Mouse (Mus musculus): ENCODE results near the gene Tcf3. TPM values are rescaled to one million over a fixed set of nuclear protein-coding genes. Genes with fewer than 3 reads are reported as not detected.

Tcf3 gene
- 61.1 and 64.8 TPM in 2 replicates for polyA plus RNA-seq (2012)

DNA sequence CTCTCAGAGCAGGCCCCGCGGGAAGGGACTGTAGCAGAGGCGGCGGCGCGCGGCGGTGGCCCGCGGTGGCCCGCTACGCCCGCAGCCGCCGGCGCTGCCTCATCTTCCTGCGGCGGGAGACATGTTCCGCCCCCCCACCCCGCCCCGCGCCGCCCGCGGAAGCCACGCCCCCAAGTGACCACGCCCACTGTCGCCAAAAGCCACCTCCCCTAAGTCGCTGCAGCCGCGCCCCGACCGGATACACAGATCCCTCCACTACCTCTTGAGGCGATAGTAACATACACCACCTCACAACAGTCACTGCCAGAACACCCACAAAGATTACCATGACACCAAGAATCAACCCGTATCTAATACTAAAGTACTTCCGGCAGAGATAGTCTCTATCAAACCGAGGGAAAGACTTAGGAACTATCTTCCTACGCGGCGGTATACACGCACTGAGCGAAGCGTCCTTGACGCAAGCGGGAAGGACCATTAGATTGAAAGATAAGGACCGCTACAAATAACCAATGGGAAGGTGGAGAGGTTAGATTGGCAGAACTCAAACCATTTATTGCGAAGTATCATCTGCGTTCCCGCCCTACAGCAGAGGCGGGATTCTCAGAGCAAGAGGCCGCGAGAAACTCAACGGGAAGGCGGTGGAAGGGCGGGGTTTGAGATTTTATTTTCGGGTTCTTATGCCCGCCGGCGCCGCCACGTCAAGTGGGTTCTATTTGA is at the start of gene Tcf3:
Tcf3 (minus strand) TSS at position 135 of the 720 bp plus-strand sequence.
- Histone ChIP-seq H3K4me1 (ENCODE audit: control insufficient read depth) (peaks cover 78% of the 10 kb centered on the region), H3K36me3 (ENCODE audit: control insufficient read depth) (peaks cover 35% of the 10 kb centered on the region)
- no peak for TF ChIP-seq TAL1 (IDR thresholded peaks at IDR 0.05; ENCODE audit: low read length)
- peak; percentile 93 for TF ChIP-seq GATA1 (IDR thresholded peaks at IDR 0.05; ENCODE audit: low read length)

DNA sequence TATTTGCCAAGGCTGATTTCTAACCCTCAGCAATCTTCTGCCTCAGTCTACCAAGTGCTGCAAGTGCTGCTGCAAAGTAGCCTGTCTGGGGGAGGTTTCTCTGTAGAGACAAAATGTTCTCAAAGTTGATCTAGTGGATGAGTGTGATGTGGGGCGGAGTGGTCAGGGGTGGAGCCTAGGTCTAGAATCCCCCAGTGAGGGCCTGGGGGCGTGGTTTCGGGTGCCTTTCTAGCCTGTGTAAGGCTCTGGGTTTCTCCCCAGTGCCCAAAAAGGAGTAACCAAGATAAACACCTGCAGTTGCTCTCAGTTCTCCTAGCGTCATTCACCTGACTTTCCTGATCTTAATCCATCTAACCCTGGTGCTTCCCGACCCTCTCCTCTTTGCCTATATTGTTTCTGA is 47.6 kb upstream of the Tcf3 start:
- no peak overlapping the region for H3K4me3 ChIP-seq (replicated peaks)
- H3K27me3 ChIP-seq (ENCODE audit: control insufficient read depth) = peaks cover 78% of the 10 kb centered on the region
- no peak for TF ChIP-seq GATA1 (IDR thresholded peaks at IDR 0.05; ENCODE audit: low read length)
- no peak for TF ChIP-seq TAL1 (IDR thresholded peaks at IDR 0.05; ENCODE audit: low read length)
- H3K9me3 ChIP-seq (ENCODE audit: control insufficient read depth, low read length) = no peaks in the 10 kb centered on the region
- H3K36me3 ChIP-seq (ENCODE audit: control insufficient read depth) = no peaks in the 10 kb centered on the region
- peaks cover 31% of the 10 kb centered on the region for H3K4me1 ChIP-seq (ENCODE audit: control insufficient read depth)

More for the DNA sequence above, at the start of gene Tcf3:
- H3K4me3 ChIP-seq (replicated peaks) = peak within 1 kb of the TSS; percentile 100
- no peaks in the 10 kb centered on the region for H3K9me3 ChIP-seq (ENCODE audit: control insufficient read depth, low read length)
- peaks cover 6% of the 10 kb centered on the region for H3K27me3 ChIP-seq (ENCODE audit: control insufficient read depth)

DNA sequence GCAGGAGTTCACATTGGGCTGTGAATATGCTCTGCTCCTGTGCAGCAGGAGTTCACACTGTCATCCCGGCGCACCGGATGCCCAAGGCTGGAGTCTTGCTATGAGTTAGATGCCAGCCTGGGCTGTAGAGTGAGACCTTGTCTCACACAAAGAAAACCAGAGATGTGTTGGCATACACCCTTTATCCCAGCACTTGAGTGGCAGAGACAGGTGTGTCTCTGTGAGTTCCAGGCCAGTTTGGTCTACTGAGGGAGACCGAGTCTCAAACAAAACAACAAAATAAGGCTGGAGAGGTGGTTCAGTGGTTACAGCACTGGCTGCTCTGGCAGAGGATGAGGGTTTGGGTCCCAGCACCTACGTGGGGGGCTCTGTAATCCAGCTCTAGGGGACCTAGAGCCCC is 45.1 kb upstream of the Tcf3 start:
- H3K9me3 ChIP-seq (ENCODE audit: control insufficient read depth, low read length) = no peaks in the 10 kb centered on the region
- no peak overlapping the region for H3K4me3 ChIP-seq (replicated peaks)
- H3K36me3 ChIP-seq (ENCODE audit: control insufficient read depth) = no peaks in the 10 kb centered on the region
- peaks cover 51% of the 10 kb centered on the region for H3K4me1 ChIP-seq (ENCODE audit: control insufficient read depth)
- TF ChIP-seq GATA1 (IDR thresholded peaks at IDR 0.05; ENCODE audit: low read length) (no peak), TAL1 (IDR thresholded peaks at IDR 0.05; ENCODE audit: low read length) (no peak)
- H3K27me3 ChIP-seq (ENCODE audit: control insufficient read depth) = peaks cover 53% of the 10 kb centered on the region

DNA sequence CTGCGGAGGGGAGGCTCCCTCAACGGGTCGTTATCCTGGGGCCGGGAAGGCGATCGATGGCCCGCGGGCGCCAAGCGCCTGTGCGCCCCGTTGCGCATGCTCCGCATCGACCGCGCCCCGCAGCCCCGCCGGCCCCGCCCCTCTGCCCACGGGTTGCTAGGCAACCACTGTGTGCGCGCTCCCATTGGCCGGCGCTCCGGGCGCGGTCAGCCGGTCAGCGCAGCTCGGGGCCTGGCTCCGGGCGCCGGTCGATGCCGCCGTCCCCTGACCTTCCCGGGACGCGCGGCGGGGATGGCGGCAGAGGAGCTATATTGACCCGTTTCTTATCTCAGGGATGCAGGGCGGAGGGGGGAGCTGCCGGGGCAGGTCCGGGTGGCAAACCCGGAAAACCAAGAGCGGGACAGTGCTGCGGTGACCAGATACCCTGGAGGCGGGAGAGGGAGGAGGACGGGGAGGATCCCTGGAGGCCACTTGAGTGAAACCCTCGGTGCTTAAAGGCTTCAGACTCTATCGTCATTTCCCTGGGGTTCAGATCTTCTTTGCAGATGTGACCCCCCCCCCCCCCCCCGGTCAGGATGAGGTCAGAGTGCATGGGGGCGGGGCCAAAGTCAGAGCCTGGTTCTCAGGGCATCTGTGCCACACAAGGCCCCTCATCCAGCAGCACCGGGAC is 42.0 kb upstream of the Tcf3 start:
- Histone ChIP-seq H3K36me3 (ENCODE audit: control insufficient read depth) (no peaks in the 10 kb centered on the region), H3K27me3 (ENCODE audit: control insufficient read depth) (peaks cover 53% of the 10 kb centered on the region), H3K9me3 (ENCODE audit: control insufficient read depth, low read length) (no peaks in the 10 kb centered on the region), H3K4me3 (replicated peaks) (peak overlapping the region; percentile 77), H3K4me1 (ENCODE audit: control insufficient read depth) (peaks cover 40% of the 10 kb centered on the region)
- peak; percentile 62 for TF ChIP-seq TAL1 (IDR thresholded peaks at IDR 0.05; ENCODE audit: low read length)
- peak; percentile 29; the same call in 1 of the 2 replicates for TF ChIP-seq GATA1 (IDR thresholded peaks at IDR 0.05; ENCODE audit: low read length)

DNA sequence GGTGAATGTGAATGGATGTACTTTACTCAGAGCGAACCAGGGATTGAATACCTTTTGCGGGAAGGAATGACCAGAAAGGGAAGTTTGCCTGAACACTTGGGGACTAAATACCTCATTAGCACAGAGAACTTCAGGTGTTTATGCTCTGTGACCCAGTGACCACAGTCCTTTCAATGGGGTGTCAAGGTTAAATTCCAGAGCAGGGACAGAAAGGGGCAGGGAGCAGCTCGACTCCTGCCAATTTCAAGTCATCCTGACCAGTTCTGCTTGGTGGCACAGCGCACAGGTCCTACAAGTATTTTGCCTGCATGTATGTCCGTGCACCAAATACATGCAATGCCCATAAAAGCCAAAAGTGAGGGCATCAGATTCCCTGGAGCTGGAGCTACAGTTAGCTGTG is 31.6 kb upstream of the Tcf3 start:
- H3K9me3 ChIP-seq (ENCODE audit: control insufficient read depth, low read length) = peaks cover 6% of the 10 kb centered on the region; the same call in 1 of the 2 replicates
- no peak overlapping the region for H3K4me3 ChIP-seq (replicated peaks)
- TF ChIP-seq TAL1 (IDR thresholded peaks at IDR 0.05; ENCODE audit: low read length) (no peak), GATA1 (IDR thresholded peaks at IDR 0.05; ENCODE audit: low read length) (no peak)
- no peaks in the 10 kb centered on the region for H3K36me3 ChIP-seq (ENCODE audit: control insufficient read depth)
- peaks cover 89% of the 10 kb centered on the region for H3K27me3 ChIP-seq (ENCODE audit: control insufficient read depth)
- peaks cover 2% of the 10 kb centered on the region; the same call in 1 of the 2 replicates for H3K4me1 ChIP-seq (ENCODE audit: control insufficient read depth)

DNA sequence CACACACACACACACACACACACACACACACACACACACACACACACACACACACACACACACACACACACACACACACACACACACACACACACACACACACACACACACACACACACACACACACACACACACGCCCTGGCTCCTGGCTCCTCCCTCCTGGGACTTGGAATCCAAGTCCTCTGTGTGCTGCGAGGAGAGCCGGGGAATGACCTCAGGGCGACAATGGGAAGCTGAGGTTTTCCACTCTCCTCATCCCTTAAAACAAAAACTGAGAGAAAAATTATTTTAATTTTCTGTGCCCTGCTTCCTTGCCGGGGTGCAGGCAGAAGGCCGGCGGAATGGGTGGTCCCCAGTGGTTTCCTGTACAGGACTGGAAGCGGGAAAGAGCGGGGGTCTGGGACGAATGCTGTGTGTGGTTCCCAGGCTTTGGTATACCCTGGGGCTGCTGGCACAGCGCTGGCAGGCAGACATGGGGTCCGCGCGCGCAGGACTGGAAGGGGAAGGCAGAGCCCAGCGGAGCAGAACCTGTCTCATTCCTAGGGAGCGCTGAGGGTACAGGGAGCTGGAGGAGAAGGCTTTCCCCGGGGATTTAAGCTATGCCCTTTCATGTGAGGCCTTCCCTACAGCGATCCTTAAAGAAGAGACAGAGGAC is 31.1 kb upstream of the Tcf3 start:
- Histone ChIP-seq H3K9me3 (ENCODE audit: control insufficient read depth, low read length) (peaks cover 6% of the 10 kb centered on the region; the same call in 1 of the 2 replicates), H3K27me3 (ENCODE audit: control insufficient read depth) (peaks cover 86% of the 10 kb centered on the region), H3K4me3 (replicated peaks) (no peak overlapping the region), H3K4me1 (ENCODE audit: control insufficient read depth) (peaks cover 2% of the 10 kb centered on the region; the same call in 1 of the 2 replicates), H3K36me3 (ENCODE audit: control insufficient read depth) (no peaks in the 10 kb centered on the region)
- TF ChIP-seq TAL1 (IDR thresholded peaks at IDR 0.05; ENCODE audit: low read length) (no peak), GATA1 (IDR thresholded peaks at IDR 0.05; ENCODE audit: low read length) (no peak)

DNA sequence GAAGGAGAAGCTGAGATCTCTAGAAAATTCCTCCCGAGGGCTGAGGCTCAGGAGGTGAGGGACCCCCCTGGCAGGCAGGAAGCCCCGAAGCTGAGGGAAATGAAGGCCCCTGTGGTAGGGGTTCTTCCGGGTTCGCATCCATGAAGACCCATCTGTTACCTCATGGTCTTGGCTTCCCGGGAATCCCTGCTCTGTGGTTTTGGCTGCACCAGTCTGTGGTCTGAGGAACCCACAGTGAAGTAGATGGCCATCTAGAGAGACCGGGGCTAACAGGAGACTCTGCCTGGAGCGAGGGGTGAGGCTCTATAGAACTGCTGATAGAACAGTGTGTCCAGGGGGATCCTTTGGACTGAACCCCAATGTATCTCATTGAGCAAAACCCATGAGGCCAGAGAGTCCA is 27.9 kb upstream of the Tcf3 start:
- no peaks in the 10 kb centered on the region for H3K36me3 ChIP-seq (ENCODE audit: control insufficient read depth)
- H3K9me3 ChIP-seq (ENCODE audit: control insufficient read depth, low read length) = peaks cover 6% of the 10 kb centered on the region; the same call in 1 of the 2 replicates
- peaks cover 62% of the 10 kb centered on the region for H3K27me3 ChIP-seq (ENCODE audit: control insufficient read depth)
- TF ChIP-seq GATA1 (IDR thresholded peaks at IDR 0.05; ENCODE audit: low read length) (no peak), TAL1 (IDR thresholded peaks at IDR 0.05; ENCODE audit: low read length) (no peak)
- peaks cover 4% of the 10 kb centered on the region; the same call in 1 of the 2 replicates for H3K4me1 ChIP-seq (ENCODE audit: control insufficient read depth)
- H3K4me3 ChIP-seq (replicated peaks) = no peak overlapping the region

DNA sequence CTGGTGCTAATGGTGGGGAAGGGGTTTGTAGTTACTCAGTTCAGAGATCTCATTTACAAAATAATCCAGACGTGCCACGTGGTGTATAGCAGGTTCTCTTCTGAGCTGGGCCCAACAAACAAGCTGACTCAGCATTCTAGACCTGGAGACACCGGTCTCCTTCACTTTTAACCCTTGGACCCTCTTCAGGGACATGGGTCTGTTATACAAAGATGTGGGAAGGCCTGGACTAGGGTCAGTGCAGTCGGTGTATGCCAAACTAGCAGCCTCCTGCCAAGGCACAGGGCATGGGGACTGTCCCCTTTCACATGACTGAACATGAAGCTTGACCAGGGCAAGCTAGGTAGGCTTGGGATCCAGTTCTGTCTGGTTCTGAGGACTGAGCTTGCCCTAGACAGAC is 26.9 kb upstream of the Tcf3 start:
- H3K27me3 ChIP-seq (ENCODE audit: control insufficient read depth) = peaks cover 56% of the 10 kb centered on the region
- H3K4me3 ChIP-seq (replicated peaks) = no peak overlapping the region
- peaks cover 4% of the 10 kb centered on the region; the same call in 1 of the 2 replicates for H3K9me3 ChIP-seq (ENCODE audit: control insufficient read depth, low read length)
- TF ChIP-seq GATA1 (IDR thresholded peaks at IDR 0.05; ENCODE audit: low read length) (no peak), TAL1 (IDR thresholded peaks at IDR 0.05; ENCODE audit: low read length) (no peak)
- no peaks in the 10 kb centered on the region for H3K36me3 ChIP-seq (ENCODE audit: control insufficient read depth)
- peaks cover 4% of the 10 kb centered on the region; the same call in 1 of the 2 replicates for H3K4me1 ChIP-seq (ENCODE audit: control insufficient read depth)

DNA sequence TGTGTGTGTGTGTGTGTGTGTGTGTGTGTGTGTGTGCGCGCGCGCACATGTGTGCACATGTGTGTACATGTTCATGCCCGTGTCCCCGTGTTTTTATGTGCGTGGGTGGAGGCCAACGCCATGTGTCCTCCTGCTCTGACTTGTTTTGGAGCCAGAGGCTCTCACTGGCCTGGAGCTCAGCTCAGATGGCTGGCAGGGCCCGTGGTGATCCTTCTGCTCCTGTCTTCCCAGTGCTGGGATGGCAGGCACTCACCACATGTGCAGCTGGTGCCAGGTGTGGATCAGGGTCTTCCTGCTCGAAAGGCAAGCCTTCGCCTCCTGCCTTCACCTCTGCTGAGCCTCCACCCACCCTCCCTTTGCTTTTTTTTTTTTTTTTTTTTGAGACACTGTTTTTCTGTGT is 26.2 kb upstream of the Tcf3 start:
- peaks cover 2% of the 10 kb centered on the region; the same call in 1 of the 2 replicates for H3K9me3 ChIP-seq (ENCODE audit: control insufficient read depth, low read length)
- H3K4me3 ChIP-seq (replicated peaks) = no peak overlapping the region
- H3K27me3 ChIP-seq (ENCODE audit: control insufficient read depth) = peaks cover 51% of the 10 kb centered on the region
- H3K36me3 ChIP-seq (ENCODE audit: control insufficient read depth) = no peaks in the 10 kb centered on the region
- TF ChIP-seq GATA1 (IDR thresholded peaks at IDR 0.05; ENCODE audit: low read length) = no peak
- TF ChIP-seq TAL1 (IDR thresholded peaks at IDR 0.05; ENCODE audit: low read length) = no peak
- H3K4me1 ChIP-seq (ENCODE audit: control insufficient read depth) = peaks cover 4% of the 10 kb centered on the region; the same call in 1 of the 2 replicates

Measured in erythroblast, embryonic 14.5 days (primary cell).